Mouse (Mus musculus) heart, postnatal 0 days (tissue): ENCODE results near the gene Pon1.

Experiments used
- CTCF ChIP-seq: IDR thresholded peaks from 2 replicates; pipeline ENCODE4 v1.5.1; 2016; ENCODE audit warnings: antibody characterized with exemption, control low read depth, low read depth
- EP300 ChIP-seq: IDR thresholded peaks from 2 replicates; pipeline ENCODE4 v1.6.1; 2016; ENCODE audit warnings: antibody characterized with exemption, low read depth

- TF ChIP-seq CTCF (no peak), EP300 (no peak)
Observed at GRCm38 (mm10) chr6:5189507-5189906, 4.2 kb downstream of the Pon1 start.
